Mouse (Mus musculus) lung, postnatal 0 days (tissue): ENCODE measurements around the gene Gucd1.

Source experiments
- CTCF ChIP-seq: IDR thresholded peaks from 2 replicates; pipeline ENCODE4 v1.5.1; 2016; ENCODE audit warnings: antibody characterized with exemption, mild to moderate bottlenecking
- EP300 ChIP-seq: IDR thresholded peaks from 2 replicates; pipeline ENCODE4 v1.6.1; 2016; ENCODE audit warnings: antibody characterized with exemption, mild to moderate bottlenecking, control low read depth

GRCm38 (mm10) chr10:75562596-75562995, 44.8 kb upstream of the Gucd1 start:
- TF ChIP-seq CTCF (no peak), EP300 (no peak)
